Mouse (Mus musculus) heart, postnatal 25 days (tissue): Measurements from ENCODE around the gene Pck2. TPM values are rescaled to one million over a fixed set of nuclear protein-coding genes. Genes with fewer than 3 reads are reported as not detected.

Source experiments
- DNase-seq: peaks from one replicate; pipeline ENCODE4 v3.0.0; 2022; ENCODE audit warnings: low spot score
- intact Hi-C: fragments of 180-260 bp; cut with DNase I; formaldehyde crosslinking; loops from one replicate; pipeline ENCODE4 v1.15.1; 2025
- total RNA-seq, 2 experiments: library from RNA; stranded (reverse); gene quantifications; 2 replicates each; pipeline ENCODE4 v1.2.3; 2021

Pck2 gene
- total RNA-seq, 2 experiments from 2014 or later: 11.7 to 14.3 TPM

DNA sequence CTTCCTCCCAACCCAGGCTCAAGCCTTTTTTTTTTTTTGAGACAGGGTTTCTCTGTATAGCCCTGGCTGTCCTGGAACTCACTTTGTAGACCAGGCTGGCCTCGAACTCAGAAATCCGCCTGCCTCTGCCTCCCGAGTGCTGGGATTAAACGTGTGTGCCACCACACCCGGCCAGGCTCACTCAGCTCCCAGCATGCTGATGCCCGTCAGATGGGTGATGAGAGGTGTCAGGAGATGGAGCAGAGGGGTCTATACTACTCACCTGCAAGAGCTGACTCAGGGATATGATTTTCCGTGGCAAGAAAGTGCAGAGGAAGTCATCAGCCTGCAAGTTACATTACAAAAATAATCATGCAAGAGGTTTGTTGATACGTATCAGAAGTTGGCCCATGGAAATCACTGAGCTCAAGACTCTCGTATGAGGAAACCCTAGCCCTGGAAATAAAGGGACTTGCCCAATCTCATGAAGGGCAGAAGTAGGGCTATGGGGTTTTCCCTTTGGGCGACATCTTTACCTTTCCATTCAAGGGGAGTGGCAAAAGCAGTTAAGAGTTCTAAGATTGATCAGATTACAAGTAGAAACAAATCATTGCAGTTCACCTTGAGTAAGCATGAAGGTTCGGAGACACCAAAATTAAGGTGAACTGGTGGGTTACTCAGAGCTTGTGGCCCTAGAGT lies 49.8 kb downstream of the Pck2 start:
- intact Hi-C loops: loop anchor here (2.0 kb wide), 1 partner anchor 27 kb away; no protein-coding TSS in a partner anchor
- DNase-seq: no peak

DNA sequence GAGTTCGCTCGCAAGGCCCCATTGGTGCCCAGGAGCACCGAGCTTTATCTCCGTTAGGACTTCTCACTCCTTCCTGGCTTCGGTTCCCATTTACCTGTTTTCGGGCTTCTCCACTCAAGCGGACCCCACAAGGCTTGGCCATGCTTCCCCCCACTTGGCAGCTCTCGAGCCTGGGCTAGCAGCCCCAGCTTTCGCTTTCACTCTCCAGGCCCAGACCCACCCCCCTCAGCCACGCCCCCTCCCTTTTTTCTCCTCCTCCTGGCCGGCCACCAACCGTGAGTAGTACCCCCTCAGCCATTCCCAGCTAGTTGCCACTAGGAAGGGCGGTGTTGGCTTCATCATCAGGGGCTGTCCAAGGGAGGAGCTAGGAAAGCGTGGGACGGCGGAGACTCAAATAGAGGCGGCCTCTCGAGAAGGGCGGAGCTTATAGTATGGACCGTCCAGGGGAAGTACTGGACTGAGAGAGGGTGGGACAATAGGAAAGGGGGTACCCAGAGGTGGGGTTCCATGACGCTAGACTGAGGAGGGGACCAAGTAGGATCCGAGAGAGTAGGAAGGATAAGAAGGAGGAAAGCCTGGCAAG lies 50.8 kb downstream of the Pck2 start, which contains the start of gene Psme2:
TSS of gene Psme2 (minus strand) at position 366 of the 583 bp plus-strand sequence.
- intact Hi-C loops: loop anchor here (2.0 kb wide), 1 partner anchor 28 kb away; no protein-coding TSS in a partner anchor
- peak; percentile 96 for DNase-seq

DNA sequence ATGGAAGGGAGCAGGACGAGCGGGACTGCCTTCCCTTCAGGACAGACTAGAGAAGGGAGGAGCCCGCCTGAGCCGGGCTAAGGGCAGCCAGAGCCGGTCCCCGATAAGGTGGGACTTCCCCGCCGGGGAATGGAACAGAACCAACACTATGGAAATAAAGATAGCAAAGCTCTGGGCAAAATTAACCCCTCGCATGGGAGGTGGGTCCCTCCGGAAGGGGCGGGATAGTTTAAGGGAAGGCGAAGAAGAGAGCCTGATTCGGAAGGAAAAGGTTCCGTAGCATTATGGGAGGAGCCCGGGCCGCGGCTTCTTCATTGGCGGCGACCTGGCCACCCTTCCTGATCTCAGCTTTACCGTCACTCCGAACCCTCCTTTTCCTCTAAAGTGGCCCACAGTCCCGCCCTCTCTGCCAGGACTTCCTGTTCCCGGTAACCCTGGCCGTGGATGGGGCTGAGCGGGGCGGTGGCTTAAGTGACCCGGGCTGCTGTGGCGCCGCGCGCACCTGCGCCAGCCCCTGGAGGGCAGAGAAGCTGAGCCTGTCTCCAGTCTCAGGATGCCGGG lies 51.3 kb downstream of the Pck2 start, which contains the start of gene Rnf31:
TSS of gene Rnf31 (plus strand) at position 378 of the 561 bp plus-strand sequence.
- intact Hi-C loops: loop anchor here (2.0 kb wide), 1 partner anchor 29 kb away; no protein-coding TSS in a partner anchor
- DNase-seq: peak; percentile 95

DNA sequence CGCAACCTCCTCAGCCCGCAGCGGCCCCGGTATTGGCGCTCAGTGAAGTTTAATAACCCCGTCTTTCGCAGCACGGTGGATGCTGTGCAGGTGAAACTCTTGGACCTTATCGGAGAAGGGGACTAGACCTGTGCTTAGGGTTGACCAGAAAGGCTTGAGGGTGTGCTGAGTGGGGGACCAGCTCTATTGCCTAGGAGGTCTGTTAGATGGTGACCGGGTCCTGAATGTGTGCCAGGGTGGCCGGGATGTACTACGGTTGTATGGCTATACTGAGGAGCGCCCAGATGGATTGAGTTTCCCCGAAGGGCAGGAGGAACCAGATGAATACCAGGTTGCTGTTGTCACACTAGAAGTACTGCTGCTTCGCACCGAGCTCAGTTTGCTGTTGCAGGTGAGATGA lies 52.2 kb downstream of the Pck2 start:
- no peak for DNase-seq

DNA sequence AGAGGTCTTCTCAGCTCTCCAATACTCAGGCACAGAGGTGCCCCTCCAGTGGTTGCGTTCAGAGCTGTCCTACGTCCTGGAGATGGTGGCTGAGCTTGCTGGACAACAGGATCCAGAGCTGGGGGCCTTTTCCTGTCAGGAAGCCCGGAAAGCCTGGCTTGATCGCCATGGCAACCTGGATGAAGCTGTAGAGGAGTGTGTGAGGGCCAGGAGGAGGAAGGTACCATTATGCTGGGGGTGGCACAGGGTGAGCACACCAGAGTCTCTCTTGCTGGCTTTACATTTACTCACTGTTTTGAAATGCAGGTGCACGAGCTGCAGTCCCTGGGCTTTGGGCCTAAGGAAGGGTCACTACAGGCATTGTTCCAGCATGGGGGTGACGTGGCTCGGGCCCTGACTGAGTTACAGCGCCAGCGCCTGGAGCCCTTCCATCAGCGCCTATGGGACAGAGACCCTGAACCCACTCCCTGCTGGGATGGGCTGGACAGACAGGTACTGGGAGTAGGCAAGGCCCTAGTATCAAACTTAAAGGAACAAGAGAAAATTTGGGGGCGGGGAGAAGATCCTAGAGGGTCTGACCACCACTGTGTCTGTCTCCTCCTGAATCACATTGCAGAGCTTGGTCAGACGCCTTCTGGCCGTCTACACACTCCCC lies 56.1 kb downstream of the Pck2 start:
- DNase-seq: no peak
- intact Hi-C loops: no loop called here

More for the DNA sequence above, 52.2 kb downstream of the Pck2 start:
- intact Hi-C loops: loop anchor here (1.0 kb wide), 1 partner anchor 11 kb away; the partner anchor contains the start of gene Irf9

DNA sequence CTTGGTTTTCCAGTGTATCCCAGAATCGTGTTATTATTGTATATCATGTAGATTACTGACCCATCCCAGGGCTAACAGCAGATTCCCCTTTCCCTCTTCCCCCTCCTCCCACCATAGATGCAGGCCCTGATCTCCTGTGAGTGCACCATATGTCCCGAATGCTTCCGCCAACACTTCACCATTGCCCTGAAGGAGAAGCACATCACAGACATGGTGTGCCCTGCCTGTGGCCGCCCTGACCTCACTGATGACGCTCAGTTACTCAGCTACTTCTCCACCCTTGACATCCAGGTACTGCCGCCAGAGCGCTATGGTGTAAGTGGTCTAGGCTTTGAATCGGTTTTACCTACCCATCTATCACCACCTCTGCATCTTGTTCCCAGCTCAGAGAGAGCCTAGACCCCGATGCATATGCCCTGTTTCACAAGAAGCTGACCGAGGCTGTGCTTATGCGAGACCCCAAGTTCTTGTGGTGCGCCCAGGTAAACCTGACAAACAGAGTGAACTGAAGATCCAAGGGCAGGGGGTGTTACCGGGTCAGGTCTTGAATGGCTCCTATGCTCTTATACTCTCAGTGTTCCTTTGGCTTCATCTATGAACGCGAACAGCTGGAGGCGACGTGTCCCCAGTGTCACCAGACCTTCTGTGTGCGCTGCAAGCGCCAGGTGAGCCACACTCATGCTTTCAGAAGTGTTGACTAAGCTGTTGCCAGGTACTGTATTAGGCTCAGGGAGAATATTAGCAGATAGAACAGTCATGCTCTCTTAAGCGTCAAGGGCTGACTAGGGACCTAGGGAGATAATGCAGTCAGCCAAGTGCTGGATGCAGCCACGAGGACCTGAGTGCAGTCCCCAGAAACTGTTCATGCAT lies 58.7 kb downstream of the Pck2 start:
- no peak for DNase-seq
- intact Hi-C loops: no loop called here

Other genes starting within 250 kb of the Pck2 start
- 100 to 1,000 TPM in 1 of 2 experiments, 10 to 100 TPM in 1; 99.7 to 119 TPM for gene Dhrs4, start 61.5 kb upstream of the Pck2 start, total RNA-seq
- gene Carmil3, start 49.6 kb upstream of the Pck2 start, total RNA-seq: 1 to 10 TPM; 2.3 to 2.4 TPM
- not detected for gene Cpne6, start 29.8 kb upstream of the Pck2 start, total RNA-seq
- under 1 TPM in 1 of 2 experiments, not detected in 1; 0.18 TPM for gene Nrl, start 15.3 kb upstream of the Pck2 start, total RNA-seq
- gene Dcaf11, start 19.7 kb downstream of the Pck2 start, total RNA-seq: 100 to 1,000 TPM; 129 to 130 TPM
- gene A730061H03Rik, start 20.1 kb downstream of the Pck2 start, total RNA-seq: under 1 TPM in 1 of 2 experiments, not detected in 1; 0.83 TPM
- 100 to 1,000 TPM; 192 to 214 TPM for gene Fitm1, start 35.4 kb downstream of the Pck2 start, total RNA-seq
- gene Psme1, start 37.9 kb downstream of the Pck2 start, total RNA-seq: 100 to 1,000 TPM; 249 to 283 TPM
- gene Emc9, start 45.0 kb downstream of the Pck2 start, total RNA-seq: 10 to 100 TPM; 56.0 to 58.1 TPM
- 100 to 1,000 TPM in 1 of 2 experiments, 10 to 100 TPM in 1; 93.4 to 101 TPM for gene Psme2, start 50.8 kb downstream of the Pck2 start, total RNA-seq
- 10 to 100 TPM; 25.7 to 31.3 TPM for gene Rnf31, start 51.4 kb downstream of the Pck2 start, total RNA-seq
- gene Irf9, start 63.3 kb downstream of the Pck2 start, total RNA-seq: 10 to 100 TPM; 10.1 to 11.8 TPM
- under 1 TPM; 0.23 to 0.36 TPM for gene Rec8, start 77.8 kb downstream of the Pck2 start, total RNA-seq
- gene Ipo4, start 95.7 kb downstream of the Pck2 start, total RNA-seq: 10 to 100 TPM; 51.1 to 57.0 TPM
- 1 to 10 TPM; 3.0 to 3.4 TPM for gene Gm49378, start 97.6 kb downstream of the Pck2 start, total RNA-seq
- 10 to 100 TPM; 39.0 to 43.8 TPM for gene Tm9sf1, start 103.5 kb downstream of the Pck2 start, total RNA-seq
- under 1 TPM; 0.56 to 0.60 TPM for gene Tssk4, start 109.9 kb downstream of the Pck2 start, total RNA-seq
- 10 to 100 TPM; 53.0 to 53.4 TPM for gene Mdp1, start 120.2 kb downstream of the Pck2 start, total RNA-seq
- gene Gmpr2, start 131.7 kb downstream of the Pck2 start, total RNA-seq: 10 to 100 TPM in 1 of 2 experiments, 1 to 10 TPM in 1; 8.9 to 11.2 TPM
- 100 to 1,000 TPM; 252 to 263 TPM for gene Nedd8, start 131.9 kb downstream of the Pck2 start, total RNA-seq
- 10 to 100 TPM; 10.0 to 10.7 TPM for gene Tinf2, start 141.6 kb downstream of the Pck2 start, total RNA-seq
- under 1 TPM; 0.18 to 0.36 TPM for gene Tgm1, start 173.7 kb downstream of the Pck2 start, total RNA-seq
- 10 to 100 TPM; 13.0 to 13.4 TPM for gene Rabggta, start 182.0 kb downstream of the Pck2 start, total RNA-seq
- gene Dhrs1, start 205.4 kb downstream of the Pck2 start, total RNA-seq: 10 to 100 TPM; 43.7 to 47.0 TPM
- gene Nop9, start 205.4 kb downstream of the Pck2 start, total RNA-seq: 10 to 100 TPM in 1 of 2 experiments, 1 to 10 TPM in 1; 7.8 to 11.1 TPM
- gene Cideb, start 218.2 kb downstream of the Pck2 start, total RNA-seq: under 1 TPM; 0.56 to 0.83 TPM
- gene Ltb4r2, start 221.2 kb downstream of the Pck2 start, total RNA-seq: under 1 TPM; 0.06 to 0.13 TPM
- under 1 TPM in 1 of 2 experiments, not detected in 1; 0.18 TPM for gene Ltb4r1, start 225.7 kb downstream of the Pck2 start, total RNA-seq
- 10 to 100 TPM; 18.2 to 23.8 TPM for gene Adcy4, start 243.8 kb downstream of the Pck2 start, total RNA-seq
- gene Ripk3, start 248.6 kb downstream of the Pck2 start, total RNA-seq: 1 to 10 TPM; 2.3 to 3.4 TPM